Mouse (Mus musculus) ovary, postnatal 14 days (tissue): ENCODE data around the gene Snap29.

Source experiments
- DNase-seq: peaks from one replicate; pipeline ENCODE4 v3.0.0; 2022; ENCODE audit warnings: low spot score

The Snap29 gene

GRCm38 (mm10) chr16:17474091-17474490 lies 68.3 kb downstream of the Snap29 start:
- no peak for DNase-seq

- no peak for DNase-seq
These were observed 69.0 kb downstream of the Snap29 start for GRCm38 (mm10) chr16:17474761-17475160.

- DNase-seq, result no peak
These were observed 69.5 kb downstream of the Snap29 start for GRCm38 (mm10) chr16:17475326-17475725.

- DNase-seq, result no peak
These were observed 72.7 kb downstream of the Snap29 start for GRCm38 (mm10) chr16:17478331-17478943.
